Mouse (Mus musculus): ENCODE results near the gene Tmcc1.
"Not testable (repeated sequence)": the region's sequence is repeated elsewhere in the genome, so short reads cannot be mapped to it uniquely, and the experiment has no call there.

Gene Tmcc1

GRCm38 (mm10) chr6:116147386-116147785 is 45.9 kb downstream of the Tmcc1 start:
- no peak for ATAC-seq (ENCODE audit: low TSS enrichment)

GRCm38 (mm10) chr6:116141696-116142095 is 51.6 kb downstream of the Tmcc1 start:
- no peak for ATAC-seq (ENCODE audit: low TSS enrichment)

- ATAC-seq (ENCODE audit: low TSS enrichment), result no peak
These were observed 52.5 kb downstream of the Tmcc1 start for GRCm38 (mm10) chr6:116140782-116141181.

- no peak for ATAC-seq (ENCODE audit: low TSS enrichment)
These were observed 54.0 kb downstream of the Tmcc1 start for GRCm38 (mm10) chr6:116139143-116139856.

GRCm38 (mm10) chr6:116135971-116136632 is 57.2 kb downstream of the Tmcc1 start:
- ATAC-seq (ENCODE audit: low TSS enrichment), result peak; percentile 92

GRCm38 (mm10) chr6:116133756-116134155 is 59.5 kb downstream of the Tmcc1 start:
- no peak for ATAC-seq (ENCODE audit: low TSS enrichment)

- no peak for ATAC-seq (ENCODE audit: low TSS enrichment)
These were observed 61.5 kb downstream of the Tmcc1 start for GRCm38 (mm10) chr6:116131771-116132170.

GRCm38 (mm10) chr6:116128710-116129109 is 64.6 kb downstream of the Tmcc1 start:
- peak; percentile 65; the same call in 1 of the 2 replicates for ATAC-seq (ENCODE audit: low TSS enrichment)

GRCm38 (mm10) chr6:116127918-116128443 is 65.3 kb downstream of the Tmcc1 start:
- ATAC-seq (ENCODE audit: low TSS enrichment), result no peak

GRCm38 (mm10) chr6:116126577-116126976 is 66.7 kb downstream of the Tmcc1 start:
- ATAC-seq (ENCODE audit: low TSS enrichment), result no peak

- no peak for ATAC-seq (ENCODE audit: low TSS enrichment)
These were observed 70.4 kb downstream of the Tmcc1 start for GRCm38 (mm10) chr6:116122881-116123280.

GRCm38 (mm10) chr6:116119669-116120068 is 73.6 kb downstream of the Tmcc1 start:
- no peak for ATAC-seq (ENCODE audit: low TSS enrichment)

GRCm38 (mm10) chr6:116116634-116117033 is 76.7 kb downstream of the Tmcc1 start:
- ATAC-seq (ENCODE audit: low TSS enrichment), result not testable (repeated sequence)

- ATAC-seq (ENCODE audit: low TSS enrichment), result no peak
These were observed 82.7 kb downstream of the Tmcc1 start for GRCm38 (mm10) chr6:116110588-116110987.

- ATAC-seq (ENCODE audit: low TSS enrichment), result peak; percentile 87
These were observed 85.6 kb downstream of the Tmcc1 start for GRCm38 (mm10) chr6:116107471-116108358.

- no peak for ATAC-seq (ENCODE audit: low TSS enrichment)
These were observed 86.3 kb downstream of the Tmcc1 start for GRCm38 (mm10) chr6:116106967-116107470.

- ATAC-seq (ENCODE audit: low TSS enrichment), result no peak
These were observed 95.7 kb downstream of the Tmcc1 start for GRCm38 (mm10) chr6:116097579-116097978.

GRCm38 (mm10) chr6:116089402-116089801 is 103.9 kb downstream of the Tmcc1 start:
- ATAC-seq (ENCODE audit: low TSS enrichment), result no peak

GRCm38 (mm10) chr6:116086036-116086435 is 107.2 kb downstream of the Tmcc1 start:
- ATAC-seq (ENCODE audit: low TSS enrichment), result no peak

- ATAC-seq (ENCODE audit: low TSS enrichment), result no peak
These were observed 111.0 kb downstream of the Tmcc1 start for GRCm38 (mm10) chr6:116082239-116082638.

GRCm38 (mm10) chr6:116081375-116081774 is 111.9 kb downstream of the Tmcc1 start:
- ATAC-seq (ENCODE audit: low TSS enrichment), result no peak

GRCm38 (mm10) chr6:116080756-116081155 is 112.5 kb downstream of the Tmcc1 start:
- ATAC-seq (ENCODE audit: low TSS enrichment), result no peak

Data from frontal cortex, adult (tissue).